Mouse (Mus musculus) subcutaneous adipose tissue, adult 2 months (tissue): ENCODE results near the gene Slc6a1. TPM values are rescaled to one million over a fixed set of nuclear protein-coding genes. Genes with fewer than 3 reads are reported as not detected.

ENCODE experiments used
- polyA plus RNA-seq: library from polyadenylated mRNA; depleted of rRNA; stranded (reverse); fragments of >200 nt; gene quantifications from 2 replicates; pipeline ENCODE4 v1.2.3, GENCODE M21; 2012; ENCODE audit warnings: low replicate concordance; rRNA removed

Gene Slc6a1
- 0.06 TPM in 2 replicates for polyA plus RNA-seq

GRCm38 (mm10) chr6:114282469-114283277, at the start of gene Slc6a1:
Gene Slc6a1, plus strand, starts transcription at chr6:114282635.

Other genes starting within 250 kb of the Slc6a1 start
- 0.30 and 12.0 TPM in 2 replicates for gene Atp2b2, start 240.0 kb upstream of the Slc6a1 start, polyA plus RNA-seq
- gene Slc6a11, start 151.4 kb upstream of the Slc6a1 start, polyA plus RNA-seq = 0.03 TPM in 1 of 2 replicates, not detected in the other
- gene Hrh1, start 115.3 kb downstream of the Slc6a1 start, polyA plus RNA-seq = 1.4 and 1.7 TPM in 2 replicates